Mouse (Mus musculus): Measurements from ENCODE around the gene Carmil1.

DNA sequence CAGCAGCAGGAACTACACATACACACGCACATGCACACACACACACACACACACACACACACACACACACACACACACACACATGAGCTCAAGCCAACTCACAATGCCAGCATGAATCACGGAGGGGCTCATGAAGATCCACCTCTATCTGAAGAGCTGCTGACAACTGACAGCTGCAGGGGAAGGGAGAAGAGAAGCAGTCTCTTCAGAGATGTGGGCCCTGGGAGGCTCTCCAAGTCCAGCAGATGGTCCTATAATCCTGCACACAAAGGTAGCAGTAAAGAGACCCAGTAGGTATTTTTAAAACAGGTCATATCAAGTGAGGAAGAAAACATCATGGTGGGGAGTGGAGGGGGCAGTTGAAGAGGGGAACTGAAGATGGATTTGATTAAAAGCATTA, 281.8 kb downstream of the Carmil1 start:
- TF ChIP-seq GATA1 (IDR thresholded peaks at IDR 0.05; ENCODE audit: low read length), result no peak
- no peak for TF ChIP-seq TAL1 (IDR thresholded peaks at IDR 0.05; ENCODE audit: low read length)

Data from erythroblast, embryonic 14.5 days (primary cell).